Mouse (Mus musculus): ENCODE results near the gene Skil. TPM values are rescaled to one million over a fixed set of nuclear protein-coding genes. Genes with fewer than 3 reads are reported as not detected.
A peak's percentile ranks its signal among the peaks of the same experiment; 100 is the strongest.

Gene Skil
- polyA plus RNA-seq, 1 experiment from 2014 or later: 24.2 TPM

DNA sequence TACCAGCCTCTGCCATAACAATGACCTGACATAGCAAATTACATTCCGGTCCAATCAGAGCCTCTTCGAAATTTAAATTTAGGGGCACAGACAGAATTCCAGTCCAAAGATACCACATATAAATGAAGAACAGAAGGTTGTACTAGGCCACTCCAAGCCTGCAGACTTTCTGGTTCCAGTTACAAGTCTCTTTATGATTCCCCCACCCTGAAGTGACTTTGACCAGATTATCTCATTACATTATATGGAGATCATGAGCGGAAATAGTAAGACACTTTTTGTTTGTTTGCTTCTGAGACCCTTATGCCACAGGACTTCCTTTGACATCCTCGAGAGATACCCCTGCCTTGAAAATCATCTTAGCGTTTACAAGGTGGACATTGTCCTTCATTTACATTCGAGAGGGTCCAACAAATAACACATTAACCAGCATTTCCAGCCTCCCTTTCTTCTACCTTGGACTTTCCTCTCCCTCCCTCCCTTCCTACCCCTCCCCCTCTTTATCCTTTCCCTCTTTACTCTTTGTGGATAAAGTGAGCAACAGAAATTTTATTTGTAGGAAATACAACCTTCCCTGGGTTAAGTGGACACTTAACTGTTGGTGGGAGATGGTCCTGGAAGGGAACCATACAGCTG lies 17.7 kb upstream of the Skil start:
- H3K36me3 ChIP-seq (ENCODE audit: control insufficient read depth, insufficient read depth, low read length): no peaks in the 10 kb centered on the region
- DNase-seq (ENCODE audit: low spot score) (no peak), ATAC-seq (no peak)
- WGBS: 90% methylated on average over 6 of the region's 6 CpGs
- H3K27me3 ChIP-seq (replicated peaks; ENCODE audit: control insufficient read depth, insufficient read depth, low read length): no peaks in the 10 kb centered on the region
- H3K27ac ChIP-seq (ENCODE audit: low read depth, low read length): no peak overlapping the region
- no peak overlapping the region for H3K4me2 ChIP-seq (ENCODE audit: low read length)
- H3K9ac ChIP-seq (ENCODE audit: low read length): no peak overlapping the region
- no peak overlapping the region for H3K4me3 ChIP-seq (ENCODE audit: low read depth, low read length)
- H3K4me1 ChIP-seq (ENCODE audit: control insufficient read depth, insufficient read depth, low read length): no peaks in the 10 kb centered on the region
- no peaks in the 10 kb centered on the region for H3K9me3 ChIP-seq (replicated peaks; ENCODE audit: control insufficient read depth, low read length)

DNA sequence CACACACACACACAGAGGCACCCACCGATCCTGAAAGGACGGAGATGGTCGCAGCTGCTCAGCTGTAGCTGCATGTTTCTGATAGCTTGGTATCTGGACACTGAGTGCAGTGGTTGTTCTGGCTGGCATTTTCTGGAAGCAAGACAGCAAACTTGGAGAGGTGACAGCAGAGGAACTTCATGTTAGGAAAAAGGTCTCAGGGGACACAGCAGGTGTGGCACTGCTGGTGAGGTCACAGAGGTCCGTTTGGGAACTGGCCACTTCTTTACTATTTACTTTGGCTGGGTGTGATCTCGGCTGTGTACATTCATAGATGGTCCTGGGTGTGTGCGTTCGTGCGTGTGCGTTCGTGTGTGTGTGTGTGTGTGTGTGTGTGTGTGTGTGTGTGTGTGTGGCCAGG lies 15.4 kb upstream of the Skil start:
- no peaks in the 10 kb centered on the region for H3K27me3 ChIP-seq (replicated peaks; ENCODE audit: control insufficient read depth, insufficient read depth, low read length)
- no peak overlapping the region for H3K4me2 ChIP-seq (ENCODE audit: low read length)
- H3K4me3 ChIP-seq (ENCODE audit: low read depth, low read length): no peak overlapping the region
- ATAC-seq (no peak), DNase-seq (ENCODE audit: low spot score) (no peak)
- H3K36me3 ChIP-seq (ENCODE audit: control insufficient read depth, insufficient read depth, low read length): no peaks in the 10 kb centered on the region
- no peak overlapping the region for H3K27ac ChIP-seq (ENCODE audit: low read depth, low read length)
- WGBS: 88% methylated on average over 10 of the region's 10 CpGs
- peaks cover 3% of the 10 kb centered on the region; the same call in 1 of the 2 replicates for H3K4me1 ChIP-seq (ENCODE audit: control insufficient read depth, insufficient read depth, low read length)
- no peak overlapping the region for H3K9ac ChIP-seq (ENCODE audit: low read length)
- H3K9me3 ChIP-seq (replicated peaks; ENCODE audit: control insufficient read depth, low read length): no peaks in the 10 kb centered on the region

DNA sequence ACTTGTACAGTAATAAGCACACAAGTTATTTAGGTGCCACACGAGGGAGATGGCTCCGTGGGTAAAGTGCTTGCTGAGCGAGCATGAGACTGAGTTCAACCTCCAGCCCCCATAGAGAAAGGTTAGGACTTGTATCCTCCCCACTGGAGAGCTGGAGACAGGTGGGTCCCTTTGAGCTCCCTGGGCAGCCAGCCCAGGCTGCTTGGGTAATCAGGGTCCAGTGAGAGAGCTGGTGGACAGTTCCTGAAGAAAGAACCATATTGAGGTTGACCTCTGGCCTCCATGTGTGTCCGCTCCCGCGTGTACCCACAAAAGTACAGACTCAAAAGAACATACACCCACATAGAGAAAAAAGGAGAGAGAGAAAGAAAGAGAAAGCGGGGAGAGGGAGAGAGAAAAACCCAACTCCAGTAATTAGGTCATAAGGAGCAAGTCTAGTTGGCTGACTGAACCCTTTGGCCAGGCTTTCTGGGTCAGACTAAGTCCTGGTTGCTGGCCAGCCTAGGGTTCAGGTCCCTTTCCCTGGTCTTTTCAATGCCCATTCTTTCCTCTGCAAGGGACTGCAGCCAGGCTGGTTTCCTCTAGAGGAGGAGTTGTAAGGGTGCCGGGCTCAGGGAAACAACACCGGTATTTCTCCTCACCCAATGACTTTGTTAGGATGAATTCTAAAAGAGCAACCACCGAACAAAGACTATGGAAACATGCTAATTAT lies 13.9 kb upstream of the Skil start:
- Histone ChIP-seq H3K9ac (ENCODE audit: low read length) (no peak overlapping the region), H3K4me1 (ENCODE audit: control insufficient read depth, insufficient read depth, low read length) (peaks cover 3% of the 10 kb centered on the region; the same call in 1 of the 2 replicates), H3K27me3 (replicated peaks; ENCODE audit: control insufficient read depth, insufficient read depth, low read length) (no peaks in the 10 kb centered on the region), H3K9me3 (replicated peaks; ENCODE audit: control insufficient read depth, low read length) (no peaks in the 10 kb centered on the region), H3K36me3 (ENCODE audit: control insufficient read depth, insufficient read depth, low read length) (no peaks in the 10 kb centered on the region), H3K4me2 (ENCODE audit: low read length) (no peak overlapping the region), H3K4me3 (ENCODE audit: low read depth, low read length) (no peak overlapping the region), H3K27ac (ENCODE audit: low read depth, low read length) (no peak overlapping the region)
- 79% methylated on average over 10 of the region's 10 CpGs for WGBS
- DNase-seq (ENCODE audit: low spot score): no peak
- ATAC-seq: no peak

DNA sequence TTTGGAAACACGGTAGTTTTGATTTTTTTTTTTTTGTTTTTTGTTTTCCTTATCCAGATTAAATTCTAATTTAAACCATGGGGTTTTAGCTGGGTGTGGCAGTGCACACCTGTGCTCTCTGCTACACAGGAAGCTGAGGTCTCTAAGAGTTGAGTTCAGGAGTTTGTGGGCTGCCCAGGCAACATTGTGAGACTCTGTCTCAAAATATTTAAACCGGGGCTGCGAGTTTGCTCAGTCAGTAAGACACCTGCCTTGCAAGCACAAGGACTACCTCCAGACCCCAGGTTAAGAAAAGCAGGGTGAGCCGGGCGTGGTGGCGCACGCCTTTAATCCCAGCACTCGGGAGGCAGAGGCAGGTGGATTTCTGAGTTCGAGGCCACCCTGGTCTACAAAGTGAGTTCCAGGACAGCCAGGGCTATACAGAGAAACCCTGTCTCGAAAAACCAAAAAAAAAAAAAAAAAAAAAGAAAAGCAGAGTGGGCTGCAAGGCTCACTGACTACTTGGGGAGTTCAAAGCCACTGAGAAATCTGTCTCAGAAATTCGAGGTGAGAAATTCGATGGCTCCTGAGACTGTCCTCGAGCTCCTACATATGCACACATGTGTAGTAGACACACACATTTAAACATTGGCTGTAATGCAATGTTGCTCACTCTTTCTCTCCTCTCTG lies 11.9 kb upstream of the Skil start:
- DNase-seq (ENCODE audit: low spot score) (no peak), ATAC-seq (0 out of 2 replicates have a peak, but pooled peaks have one; percentile 3)
- 88% methylated on average over 11 of the region's 13 CpGs for WGBS
- Histone ChIP-seq H3K4me2 (ENCODE audit: low read length) (no peak overlapping the region), H3K4me1 (ENCODE audit: control insufficient read depth, insufficient read depth, low read length) (peaks cover 3% of the 10 kb centered on the region; the same call in 1 of the 2 replicates), H3K27me3 (replicated peaks; ENCODE audit: control insufficient read depth, insufficient read depth, low read length) (no peaks in the 10 kb centered on the region), H3K27ac (ENCODE audit: low read depth, low read length) (no peak overlapping the region), H3K9me3 (replicated peaks; ENCODE audit: control insufficient read depth, low read length) (no peaks in the 10 kb centered on the region), H3K4me3 (ENCODE audit: low read depth, low read length) (no peak overlapping the region), H3K9ac (ENCODE audit: low read length) (no peak overlapping the region), H3K36me3 (ENCODE audit: control insufficient read depth, insufficient read depth, low read length) (no peaks in the 10 kb centered on the region)

DNA sequence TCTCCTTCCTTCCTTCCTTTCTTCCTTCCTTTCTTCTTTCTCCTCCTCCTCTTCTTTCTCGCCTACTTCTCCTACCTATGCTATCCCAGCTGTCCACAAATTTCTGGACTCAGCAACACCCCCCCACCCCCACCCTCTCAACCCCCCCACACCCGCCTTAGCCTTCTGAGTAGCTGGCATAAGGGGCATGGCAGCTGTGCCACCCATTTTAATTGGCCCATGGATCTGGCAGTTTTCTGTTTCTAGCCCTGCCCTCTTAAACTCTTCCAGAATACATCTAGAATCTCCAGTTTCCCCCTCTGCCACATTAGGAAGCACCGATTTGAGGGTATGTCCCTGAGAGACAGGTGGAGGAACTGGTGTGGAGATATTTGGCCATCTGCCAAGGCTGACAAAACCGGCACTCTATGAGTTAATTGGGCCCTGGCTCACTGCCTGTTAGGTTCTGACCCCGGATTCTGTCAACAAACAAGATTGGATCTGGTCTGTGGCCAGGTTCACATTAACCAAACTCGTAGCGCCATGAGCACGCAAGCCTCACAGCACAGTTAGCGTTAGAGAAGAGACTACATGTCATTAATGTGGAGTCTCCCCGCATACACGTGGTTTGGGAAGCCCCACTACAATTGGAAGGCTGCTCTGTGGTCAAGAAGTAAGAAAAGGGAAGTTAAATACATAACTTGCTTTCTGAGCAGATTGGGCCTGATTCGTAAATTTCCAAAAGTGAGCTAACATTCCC lies 11.2 kb upstream of the Skil start:
- DNase-seq (ENCODE audit: low spot score) (peak; percentile 73), ATAC-seq (peak; percentile 76)
- Histone ChIP-seq H3K27me3 (replicated peaks; ENCODE audit: control insufficient read depth, insufficient read depth, low read length) (no peaks in the 10 kb centered on the region), H3K36me3 (ENCODE audit: control insufficient read depth, insufficient read depth, low read length) (no peaks in the 10 kb centered on the region), H3K4me3 (ENCODE audit: low read depth, low read length) (no peak overlapping the region), H3K9ac (ENCODE audit: low read length) (no peak overlapping the region), H3K4me1 (ENCODE audit: control insufficient read depth, insufficient read depth, low read length) (peaks cover 3% of the 10 kb centered on the region; the same call in 1 of the 2 replicates), H3K4me2 (ENCODE audit: low read length) (peak overlapping the region; percentile 19; the same call in 1 of the 2 replicates), H3K27ac (ENCODE audit: low read depth, low read length) (no peak overlapping the region), H3K9me3 (replicated peaks; ENCODE audit: control insufficient read depth, low read length) (no peaks in the 10 kb centered on the region)
- WGBS: 27% methylated on average over 12 of the region's 12 CpGs

DNA sequence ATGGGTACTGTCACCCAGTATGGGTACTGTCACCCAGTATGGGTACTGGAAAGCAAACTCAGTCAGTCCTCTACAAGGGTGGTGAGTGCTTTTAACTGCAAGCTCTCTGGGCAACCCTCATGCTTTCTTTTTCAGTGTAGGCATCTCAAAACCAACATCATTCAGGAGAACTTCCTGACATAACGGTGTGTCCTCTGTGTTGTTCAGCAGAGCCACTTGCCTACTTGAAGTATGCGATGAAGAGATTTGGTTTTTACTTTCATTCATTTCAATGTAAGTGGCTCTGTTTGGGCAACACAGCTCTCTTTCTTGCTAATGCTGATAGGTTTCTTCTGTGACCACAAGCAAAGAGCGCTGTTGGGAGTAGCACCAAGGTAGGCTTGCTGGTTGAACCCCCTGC lies 9.9 kb upstream of the Skil start:
- Histone ChIP-seq H3K4me1 (ENCODE audit: control insufficient read depth, insufficient read depth, low read length) (peaks cover 3% of the 10 kb centered on the region; the same call in 1 of the 2 replicates), H3K36me3 (ENCODE audit: control insufficient read depth, insufficient read depth, low read length) (no peaks in the 10 kb centered on the region), H3K27ac (ENCODE audit: low read depth, low read length) (no peak overlapping the region), H3K27me3 (replicated peaks; ENCODE audit: control insufficient read depth, insufficient read depth, low read length) (no peaks in the 10 kb centered on the region), H3K4me2 (ENCODE audit: low read length) (no peak overlapping the region), H3K9me3 (replicated peaks; ENCODE audit: control insufficient read depth, low read length) (no peaks in the 10 kb centered on the region), H3K4me3 (ENCODE audit: low read depth, low read length) (no peak overlapping the region), H3K9ac (ENCODE audit: low read length) (no peak overlapping the region)
- ATAC-seq (no peak), DNase-seq (ENCODE audit: low spot score) (no peak)
- WGBS: 91% methylated on average over 3 of the region's 3 CpGs

DNA sequence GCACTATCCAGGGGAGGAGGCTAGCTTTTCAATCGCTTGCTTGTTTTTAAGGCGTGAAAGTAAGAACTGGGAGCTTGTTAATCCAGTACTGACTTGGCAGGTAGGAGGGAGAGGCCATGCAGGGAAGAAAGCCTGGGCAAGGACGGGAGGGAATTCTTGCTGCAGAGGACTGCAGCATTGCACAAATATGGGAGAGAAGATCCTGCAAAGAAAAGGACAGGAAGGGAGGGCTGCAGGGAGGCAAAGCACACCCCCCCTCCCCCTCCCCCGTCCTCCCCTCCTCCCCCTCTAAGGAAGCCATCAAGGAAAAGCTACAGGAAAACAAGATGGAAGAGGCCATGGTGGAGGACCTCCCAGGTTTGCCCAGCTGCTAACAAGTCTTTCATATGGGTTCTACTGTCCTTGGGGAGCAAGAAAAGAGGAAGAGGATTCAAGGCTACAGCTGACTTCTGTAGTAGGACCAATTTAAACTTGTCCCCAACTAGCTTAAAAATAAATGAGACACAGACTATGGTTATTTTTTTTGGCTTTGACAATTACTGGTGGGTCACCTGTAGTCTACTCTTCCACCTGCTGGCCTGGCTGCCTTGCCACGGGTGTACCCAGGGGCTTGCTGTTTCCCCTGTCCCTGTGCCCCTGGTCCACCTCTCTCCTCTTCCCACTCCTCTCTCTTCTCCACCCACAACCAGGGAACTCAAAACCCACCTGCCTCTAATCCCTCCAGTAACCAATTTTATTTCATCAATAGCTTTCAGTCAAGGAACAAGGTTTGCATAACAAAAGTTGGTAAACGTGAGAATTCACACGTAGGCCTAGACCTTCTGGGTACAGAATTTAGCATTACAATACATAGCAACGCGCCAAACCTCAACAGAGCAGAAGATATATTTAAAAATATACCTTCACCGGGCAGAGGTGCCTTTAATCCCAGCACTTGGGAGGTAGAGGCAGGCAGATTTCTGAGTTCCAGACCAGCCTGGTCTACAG lies 5.8 kb upstream of the Skil start:
- H3K9me3 ChIP-seq (replicated peaks; ENCODE audit: control insufficient read depth, low read length): no peaks in the 10 kb centered on the region
- H3K4me2 ChIP-seq (ENCODE audit: low read length): no peak overlapping the region
- no peaks in the 10 kb centered on the region for H3K36me3 ChIP-seq (ENCODE audit: control insufficient read depth, insufficient read depth, low read length)
- H3K4me1 ChIP-seq (ENCODE audit: control insufficient read depth, insufficient read depth, low read length): no peaks in the 10 kb centered on the region
- H3K9ac ChIP-seq (ENCODE audit: low read length): no peak overlapping the region
- WGBS: 28% methylated on average over 9 of the region's 10 CpGs
- no peak for DNase-seq (ENCODE audit: low spot score)
- ATAC-seq: no peak
- no peak overlapping the region for H3K4me3 ChIP-seq (ENCODE audit: low read depth, low read length)
- no peaks in the 10 kb centered on the region for H3K27me3 ChIP-seq (replicated peaks; ENCODE audit: control insufficient read depth, insufficient read depth, low read length)
- no peak overlapping the region for H3K27ac ChIP-seq (ENCODE audit: low read depth, low read length)

DNA sequence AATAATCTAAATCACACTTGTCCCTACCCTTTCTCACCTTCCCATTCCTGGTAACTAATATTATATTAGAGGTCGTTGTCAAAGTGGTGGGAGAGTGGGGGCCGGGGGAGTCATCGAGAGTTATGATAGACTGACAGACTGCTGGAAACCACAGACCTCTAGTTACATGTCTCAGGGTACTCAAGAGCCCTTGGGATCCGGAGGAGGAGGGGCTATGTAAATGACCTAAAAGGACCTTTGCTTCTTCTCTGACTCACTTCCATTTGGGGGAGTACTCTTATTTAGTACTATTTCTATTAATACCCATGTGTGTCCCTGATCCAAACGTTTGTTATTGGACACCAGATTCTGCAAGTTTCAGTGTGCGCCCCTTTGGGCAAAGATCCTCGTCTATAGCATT lies 4.9 kb upstream of the Skil start:
- no peaks in the 10 kb centered on the region for H3K9me3 ChIP-seq (replicated peaks; ENCODE audit: control insufficient read depth, low read length)
- ATAC-seq (no peak), DNase-seq (ENCODE audit: low spot score) (no peak)
- H3K4me2 ChIP-seq (ENCODE audit: low read length): no peak overlapping the region
- no peaks in the 10 kb centered on the region for H3K36me3 ChIP-seq (ENCODE audit: control insufficient read depth, insufficient read depth, low read length)
- H3K9ac ChIP-seq (ENCODE audit: low read length): no peak overlapping the region
- H3K4me3 ChIP-seq (ENCODE audit: low read depth, low read length): no peak overlapping the region
- no peaks in the 10 kb centered on the region for H3K4me1 ChIP-seq (ENCODE audit: control insufficient read depth, insufficient read depth, low read length)
- H3K27ac ChIP-seq (ENCODE audit: low read depth, low read length): no peak overlapping the region
- no peaks in the 10 kb centered on the region for H3K27me3 ChIP-seq (replicated peaks; ENCODE audit: control insufficient read depth, insufficient read depth, low read length)
- WGBS: 69% methylated on average over 7 of the region's 7 CpGs
